Mouse (Mus musculus) heart, adult 11 months (tissue): ENCODE measurements at regions not wholly inside any gene's neighbourhood (a gene's known extent, or its start where the extent isn't known, plus 50 kb on each side); places are given as distances from the start of the nearest gene placed in this dataset.

Experiments
- DNase-seq: peaks from one replicate; pipeline ENCODE4 v3.0.0; 2022

GRCm38 (mm10) chr2:8287403-8287802 is 778.0 kb upstream of the Celf2 start:
- DNase-seq, result no peak

GRCm38 (mm10) chr2:8276127-8276773 is 766.9 kb upstream of the Celf2 start:
- no peak for DNase-seq
